24 mouse cellular contexts compared by ENCODE assay signal in the genomic region with DNA sequence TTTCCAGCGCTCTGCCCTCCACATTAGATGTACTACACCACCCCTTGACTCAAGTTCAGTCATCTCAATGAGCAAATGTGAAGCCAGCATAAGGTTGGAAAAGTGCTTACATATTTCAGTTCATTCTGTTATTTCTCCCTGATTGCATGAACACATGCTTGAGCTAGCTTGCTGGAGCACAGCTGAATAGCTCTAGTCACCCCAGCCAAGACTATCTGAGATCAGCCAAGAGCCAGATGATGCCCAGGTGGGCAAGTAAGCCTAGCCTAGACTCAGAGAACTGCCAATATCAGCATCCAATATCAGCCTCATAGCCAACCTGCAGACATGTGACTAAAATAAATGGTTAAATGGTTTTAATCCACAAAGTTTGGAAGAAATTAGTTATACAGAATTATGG.
DNase-seq lines count a peak whose midpoint lies in the region; ATAC-seq and TF ChIP-seq lines count a peak whose summit lies in the region.
"Had no signal": no experiment of that assay in that cellular context is flagged by ENCODE, and none has a peak within 500 bp of the region (broad histone marks: within the 10 kb centered on the region; RNA-seq: fewer than 3 reads in every experiment).

No protein-coding gene starts in this region.

- H3K4me2 ChIP-seq in embryonic facial prominence, embryonic 14.5 days (ENCODE audit: low read depth, low read length), result no peak overlapping the region
- H3K4me2 ChIP-seq in hindbrain, postnatal 0 days (ENCODE audit: low read depth, low read length), result no peak overlapping the region
- no peak overlapping the region for H3K4me2 ChIP-seq in hindbrain, embryonic 13.5 days
- no peak overlapping the region for H3K4me2 ChIP-seq in limb, embryonic 15.5 days
- H3K4me2 ChIP-seq: heart, embryonic 15.5 days; liver, embryonic 15.5 days; lung, embryonic 14.5 days; midbrain, embryonic 15.5 days had no signal

- intact Hi-C loops in gastrocnemius, adult 2 months (cut with DNase I), result no loop called here

- no peak; the same call in 1 of the 2 replicates for ATAC-seq in embryonic facial prominence, embryonic 14.5 days (ENCODE audit: low read depth)
- peak; percentile 76 for ATAC-seq in hindbrain, postnatal 0 days
- ATAC-seq in hindbrain, embryonic 13.5 days (ENCODE audit: low FRiP score), result no peak
- ATAC-seq in limb, embryonic 15.5 days (ENCODE audit: insufficient number of reproducible peaks, low FRiP score, low TSS enrichment, low read depth), result peak; percentile 72; the same call in 1 of the 2 replicates
- ATAC-seq: inflammation-experienced regulatory T-cells, adult 6 months; midbrain, embryonic 15.5 days; Patski had no signal

- H3K9ac ChIP-seq in embryonic facial prominence, embryonic 14.5 days (ENCODE audit: low read depth, low read length), result no peak overlapping the region
- no peak overlapping the region for H3K9ac ChIP-seq in hindbrain, postnatal 0 days (replicated peaks; ENCODE audit: low read length)
- no peak overlapping the region for H3K9ac ChIP-seq in hindbrain, embryonic 13.5 days
- no peak overlapping the region for H3K9ac ChIP-seq in limb, embryonic 15.5 days
- H3K9ac ChIP-seq: heart, embryonic 15.5 days; liver, embryonic 15.5 days; lung, embryonic 14.5 days; midbrain, embryonic 15.5 days had no signal

- H3K36me3 ChIP-seq in embryonic facial prominence, embryonic 14.5 days (ENCODE audit: control insufficient read depth, insufficient read depth, low read length), result no peaks in the 10 kb centered on the region
- H3K36me3 ChIP-seq in embryonic facial prominence, embryonic 10.5 days (replicated peaks), result no peaks in the 10 kb centered on the region
- no peaks in the 10 kb centered on the region for H3K36me3 ChIP-seq in hindbrain, postnatal 0 days (ENCODE audit: insufficient read depth, low read length)
- H3K36me3 ChIP-seq in hindbrain, embryonic 13.5 days, result no peaks in the 10 kb centered on the region
- no peaks in the 10 kb centered on the region for H3K36me3 ChIP-seq in limb, embryonic 15.5 days
- H3K36me3 ChIP-seq: heart, embryonic 10.5 days; heart, embryonic 15.5 days; liver, embryonic 15.5 days; midbrain, embryonic 15.5 days had no signal

- no peak overlapping the region for H3K4me3 ChIP-seq in embryonic facial prominence, embryonic 14.5 days (ENCODE audit: low read depth, low read length)
- H3K4me3 ChIP-seq in embryonic facial prominence, embryonic 10.5 days, result no peak overlapping the region
- H3K4me3 ChIP-seq in gastrocnemius, adult 2 months, result no peak overlapping the region
- H3K4me3 ChIP-seq in hindbrain, postnatal 0 days (ENCODE audit: low read length), result no peak overlapping the region
- no peak overlapping the region for H3K4me3 ChIP-seq in hindbrain, embryonic 13.5 days
- no peak overlapping the region for H3K4me3 ChIP-seq in limb, embryonic 15.5 days
- H3K4me3 ChIP-seq: heart, embryonic 10.5 days; heart, embryonic 15.5 days; liver, embryonic 15.5 days; midbrain, embryonic 15.5 days had no signal

- no peak overlapping the region for H3K27ac ChIP-seq in embryonic facial prominence, embryonic 14.5 days (replicated peaks; ENCODE audit: low read depth, low read length)
- H3K27ac ChIP-seq in embryonic facial prominence, embryonic 10.5 days (replicated peaks), result no peak overlapping the region
- H3K27ac ChIP-seq in gastrocnemius, adult 2 months, result no peak overlapping the region
- no peak overlapping the region for H3K27ac ChIP-seq in hindbrain, postnatal 0 days
- no peak overlapping the region for H3K27ac ChIP-seq in hindbrain, embryonic 13.5 days
- no peak overlapping the region for H3K27ac ChIP-seq in limb, embryonic 15.5 days
- H3K27ac ChIP-seq: heart, embryonic 10.5 days; heart, embryonic 15.5 days; liver, embryonic 15.5 days; midbrain, embryonic 15.5 days had no signal

- 93% methylated on average over 1 of the region's 1 CpGs for WGBS in embryonic facial prominence, embryonic 14.5 days
- 97% methylated on average over 1 of the region's 1 CpGs for WGBS in embryonic facial prominence, embryonic 10.5 days
- 83% methylated on average over 1 of the region's 1 CpGs for WGBS in hindbrain, postnatal 0 days
- 92% methylated on average over 1 of the region's 1 CpGs for WGBS in hindbrain, embryonic 13.5 days
- 68% methylated on average over 1 of the region's 1 CpGs for WGBS in limb, embryonic 15.5 days

- TF ChIP-seq CTCF in gastrocnemius, adult 2 months (IDR thresholded peaks at IDR 0.05), result no peak
- no peak for TF ChIP-seq CTCF in hindbrain, postnatal 0 days (IDR thresholded peaks at IDR 0.05; ENCODE audit: low read depth)

- H3K9me3 ChIP-seq in embryonic facial prominence, embryonic 14.5 days (ENCODE audit: control insufficient read depth, low read length), result no peaks in the 10 kb centered on the region
- no peaks in the 10 kb centered on the region for H3K9me3 ChIP-seq in embryonic facial prominence, embryonic 10.5 days
- no peaks in the 10 kb centered on the region for H3K9me3 ChIP-seq in hindbrain, postnatal 0 days (ENCODE audit: low read length)
- no peaks in the 10 kb centered on the region for H3K9me3 ChIP-seq in hindbrain, embryonic 13.5 days
- H3K9me3 ChIP-seq in limb, embryonic 15.5 days, result no peaks in the 10 kb centered on the region
- H3K9me3 ChIP-seq: heart, embryonic 10.5 days; heart, embryonic 15.5 days; liver, embryonic 15.5 days; midbrain, embryonic 15.5 days had no signal

- H3K4me1 ChIP-seq in embryonic facial prominence, embryonic 14.5 days (ENCODE audit: control insufficient read depth, insufficient read depth, low read length), result no peaks in the 10 kb centered on the region
- no peaks in the 10 kb centered on the region for H3K4me1 ChIP-seq in embryonic facial prominence, embryonic 10.5 days
- no peaks in the 10 kb centered on the region for H3K4me1 ChIP-seq in hindbrain, postnatal 0 days (ENCODE audit: insufficient read depth, low read length)
- H3K4me1 ChIP-seq in hindbrain, embryonic 13.5 days (replicated peaks), result no peaks in the 10 kb centered on the region
- no peaks in the 10 kb centered on the region for H3K4me1 ChIP-seq in limb, embryonic 15.5 days
- H3K4me1 ChIP-seq: heart, embryonic 10.5 days; heart, embryonic 15.5 days; liver, embryonic 15.5 days; midbrain, embryonic 15.5 days had no signal

- no peaks in the 10 kb centered on the region for H3K27me3 ChIP-seq in embryonic facial prominence, embryonic 14.5 days (replicated peaks; ENCODE audit: control insufficient read depth, insufficient read depth, low read length)
- no peaks in the 10 kb centered on the region for H3K27me3 ChIP-seq in embryonic facial prominence, embryonic 10.5 days (replicated peaks; ENCODE audit: low read depth, poor library complexity, severe bottlenecking)
- no peaks in the 10 kb centered on the region for H3K27me3 ChIP-seq in hindbrain, postnatal 0 days (ENCODE audit: insufficient read depth, low read length)
- H3K27me3 ChIP-seq in hindbrain, embryonic 13.5 days, result no peaks in the 10 kb centered on the region
- no peaks in the 10 kb centered on the region for H3K27me3 ChIP-seq in limb, embryonic 15.5 days
- H3K27me3 ChIP-seq: heart, embryonic 15.5 days; liver, embryonic 15.5 days; midbrain, embryonic 15.5 days; Patski had no signal

- peak; percentile 24 for DNase-seq in embryonic facial prominence, embryonic 14.5 days (ENCODE audit: low spot score)
- no peak for DNase-seq in embryonic facial prominence, embryonic 10.5 days (ENCODE audit: low spot score)
- peak; percentile 28 for DNase-seq in gastrocnemius, adult 2 months
- DNase-seq in gastrocnemius, postnatal 10 days, result no peak
- peak; percentile 56 for DNase-seq in hindbrain, postnatal 0 days (ENCODE audit: low spot score)
- DNase-seq in layer of hippocampus, adult 18-20 months (ENCODE audit: low spot score in 2 of 2), result no peak
- DNase-seq: adrenal gland, postnatal 10 days; cerebellum, adult 11-12 months; cerebellum, postnatal 25 days; kidney, adult 11 months; kidney, postnatal 14 days; lung, embryonic 14.5 days; lung, postnatal 14 days; right cerebral cortex, postnatal 25 days; spleen, adult 18-20 months; thymus, postnatal 25 days had no signal

Comparison
In these comparisons a context has a peak if more than half of its experiments do, and no peak if none do; other contexts are left out.
1. ATAC-seq: peak in hindbrain, postnatal 0 days (single experiment) and limb, embryonic 15.5 days (single experiment); none in embryonic facial prominence, embryonic 14.5 days (single experiment) and hindbrain, embryonic 13.5 days (single experiment).
2. DNase-seq: peak in embryonic facial prominence, embryonic 14.5 days (single experiment), gastrocnemius, adult 2 months (single experiment) and hindbrain, postnatal 0 days (single experiment); none in embryonic facial prominence, embryonic 10.5 days (single experiment), gastrocnemius, postnatal 10 days (single experiment) and layer of hippocampus, adult 18-20 months (0 of 2).